Mouse (Mus musculus): ENCODE results near the gene Runx2.

GRCm38 (mm10) chr17:44460156-44460555 lies 354.4 kb downstream of the Runx2 start:
- TF ChIP-seq CTCF (IDR thresholded peaks at IDR 0.05; ENCODE audit: control insufficient read depth, insufficient read depth, low read length) (no peak), POLR2A (IDR thresholded peaks at IDR 0.05; ENCODE audit: borderline replicate concordance, control insufficient read depth, low read depth, low read length) (no peak)
